Mouse (Mus musculus) urinary bladder, postnatal 25 days (tissue): Measurements from ENCODE around the gene Hist1h4b.
"Not testable (repeated sequence)": the region's sequence is repeated elsewhere in the genome, so short reads cannot be mapped to it uniquely, and the experiment has no call there.

Source experiments
- DNase-seq: peaks from one replicate; pipeline ENCODE4 v3.0.0; 2022; ENCODE audit warnings: low spot score

The Hist1h4b gene

DNA sequence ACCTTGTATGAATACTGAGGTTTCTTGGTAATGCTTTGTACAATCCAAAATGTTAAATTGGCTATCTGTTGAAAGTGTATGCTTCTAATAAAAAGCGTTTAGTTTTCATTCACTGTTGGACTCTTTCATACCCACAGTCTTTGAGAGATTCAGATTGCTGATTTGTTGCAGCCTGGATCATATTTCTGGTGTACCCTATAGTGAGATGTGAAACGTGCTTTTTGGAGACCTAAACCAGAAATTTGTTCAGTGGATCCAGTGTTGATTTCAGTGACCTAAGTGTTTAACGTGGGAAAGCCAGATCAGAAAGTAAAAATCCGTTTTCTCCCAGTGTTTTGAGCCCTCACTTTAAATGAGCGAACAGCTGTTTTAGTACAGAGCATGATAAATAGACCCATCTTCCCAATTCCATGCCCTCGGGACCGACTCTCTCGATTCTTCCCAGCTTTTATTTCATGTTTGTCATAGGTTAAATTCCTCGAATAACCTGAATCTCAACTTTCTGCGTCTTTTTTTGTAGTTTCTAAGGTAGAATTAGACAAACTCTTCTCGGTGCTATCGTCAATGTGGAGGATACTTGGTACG lies 16.5 kb upstream of the Hist1h4b start:
- DNase-seq = no peak

DNA sequence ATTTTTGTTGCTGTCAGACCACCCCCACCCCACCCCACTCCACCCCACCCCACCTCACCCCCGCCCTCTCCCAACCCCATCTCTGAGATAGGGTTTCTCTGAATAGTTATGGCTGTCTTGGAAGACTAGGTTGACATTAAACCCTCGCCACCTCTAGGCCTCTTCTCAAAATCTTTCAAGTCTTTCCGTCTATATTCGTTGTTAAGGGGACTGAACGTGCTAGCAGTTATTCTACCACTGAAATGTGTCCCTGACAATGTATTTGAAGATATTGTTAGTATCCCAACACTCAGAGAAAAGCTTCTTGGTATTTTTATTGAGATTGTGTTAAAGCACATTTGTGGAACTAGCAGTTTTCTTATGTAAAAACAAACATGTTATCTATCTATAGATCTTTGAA lies 15.9 kb upstream of the Hist1h4b start:
- no peak for DNase-seq

DNA sequence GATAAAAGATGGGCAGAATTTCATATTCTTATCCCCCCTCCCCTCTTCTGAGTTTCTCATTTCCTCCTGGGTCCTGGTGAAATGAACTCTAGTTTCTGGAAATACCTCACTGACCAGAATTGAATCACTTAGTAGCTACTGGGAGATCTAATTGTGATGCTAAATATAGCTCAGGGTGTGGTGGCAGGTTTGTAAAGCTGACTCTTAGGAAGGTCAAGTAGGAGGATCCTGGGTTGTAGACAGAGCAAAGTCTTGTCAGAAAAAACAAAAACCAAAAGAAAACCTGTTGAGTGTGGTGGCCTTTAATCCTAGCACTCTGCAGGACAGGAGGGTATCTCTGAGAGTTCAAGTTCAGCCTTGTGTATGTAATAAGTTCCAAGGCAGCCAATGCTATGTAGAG lies 14.8 kb upstream of the Hist1h4b start:
- no peak for DNase-seq

DNA sequence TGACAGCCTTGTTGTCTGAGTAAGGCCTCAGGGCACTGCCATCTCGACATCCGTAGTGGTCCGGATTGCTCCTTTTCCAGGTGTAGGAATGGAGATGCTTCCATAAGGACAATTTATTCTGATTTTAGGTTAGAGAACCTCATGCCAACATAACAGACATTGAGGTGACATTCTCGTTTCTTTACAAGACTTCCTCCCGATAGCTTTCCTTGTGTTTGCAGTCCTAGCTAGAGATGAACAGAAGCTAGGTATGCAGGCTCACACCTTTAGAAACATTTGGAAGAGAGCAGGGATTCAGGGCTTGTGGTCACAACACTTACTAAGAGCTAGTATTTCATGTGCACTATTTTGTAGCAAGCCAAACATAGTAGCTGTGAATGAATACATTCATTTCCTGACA lies 13.6 kb upstream of the Hist1h4b start:
- DNase-seq = no peak

DNA sequence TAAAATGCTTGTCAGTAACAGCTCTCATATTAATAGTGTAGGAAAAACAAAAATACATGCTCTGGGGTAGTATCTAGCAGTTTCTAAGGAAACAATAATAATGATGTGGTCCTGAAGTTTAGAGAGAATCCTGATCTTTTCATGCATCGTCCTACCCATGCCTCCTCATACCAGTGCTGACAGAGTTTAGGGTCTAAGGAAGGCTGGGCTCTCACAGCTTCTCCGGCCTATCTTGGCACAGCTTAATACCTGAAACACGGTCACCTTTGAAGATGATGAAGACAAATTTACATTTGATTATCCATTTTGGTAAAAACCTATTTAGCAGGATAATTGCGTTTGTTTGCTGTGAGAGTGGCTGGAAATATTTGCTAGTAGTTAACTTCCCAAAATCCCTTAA lies 12.8 kb upstream of the Hist1h4b start:
- no peak for DNase-seq

DNA sequence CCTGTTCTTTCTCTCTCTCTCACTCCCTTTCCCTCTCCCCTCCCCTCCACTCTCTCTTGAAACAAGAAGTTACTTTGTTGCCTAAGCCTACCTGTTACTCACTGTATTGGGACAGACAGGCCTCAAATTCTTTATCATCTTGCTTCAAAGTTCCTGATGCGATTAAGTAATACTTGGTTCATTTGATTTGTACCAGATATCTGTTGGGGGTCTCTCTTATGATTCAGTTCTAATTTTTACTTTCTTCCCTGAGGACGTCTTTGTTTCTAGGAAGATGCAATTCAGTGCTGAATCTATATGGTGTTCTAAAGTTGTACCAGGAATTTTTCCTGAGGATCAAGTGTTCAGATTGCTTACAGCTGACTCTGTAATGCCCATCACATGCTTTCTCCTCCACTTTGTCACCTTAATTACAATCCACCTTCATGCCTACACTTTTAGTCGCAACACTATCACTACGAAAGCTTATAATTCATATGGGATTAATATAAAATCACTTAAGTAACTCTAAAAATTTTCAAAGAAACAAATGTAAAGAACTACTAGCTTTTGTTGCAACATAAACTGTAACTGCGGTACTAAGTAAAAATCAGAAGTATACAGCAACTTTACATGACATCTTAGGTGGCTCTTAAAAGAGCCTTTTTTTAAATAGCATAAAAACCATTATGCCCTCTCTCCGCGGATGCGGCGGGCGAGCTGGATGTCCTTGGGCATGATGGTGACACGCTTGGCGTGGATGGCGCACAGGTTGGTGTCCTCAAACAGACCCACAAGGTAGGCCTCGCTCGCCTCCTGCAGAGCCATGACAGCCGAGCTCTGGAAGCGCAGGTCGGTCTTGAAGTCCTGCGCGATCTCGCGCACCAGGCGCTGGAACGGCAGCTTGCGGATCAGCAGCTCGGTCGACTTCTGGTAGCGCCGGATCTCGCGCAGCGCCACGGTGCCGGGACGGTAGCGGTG lies 12.1 kb upstream of the Hist1h4b start:
- DNase-seq = no peak

DNA sequence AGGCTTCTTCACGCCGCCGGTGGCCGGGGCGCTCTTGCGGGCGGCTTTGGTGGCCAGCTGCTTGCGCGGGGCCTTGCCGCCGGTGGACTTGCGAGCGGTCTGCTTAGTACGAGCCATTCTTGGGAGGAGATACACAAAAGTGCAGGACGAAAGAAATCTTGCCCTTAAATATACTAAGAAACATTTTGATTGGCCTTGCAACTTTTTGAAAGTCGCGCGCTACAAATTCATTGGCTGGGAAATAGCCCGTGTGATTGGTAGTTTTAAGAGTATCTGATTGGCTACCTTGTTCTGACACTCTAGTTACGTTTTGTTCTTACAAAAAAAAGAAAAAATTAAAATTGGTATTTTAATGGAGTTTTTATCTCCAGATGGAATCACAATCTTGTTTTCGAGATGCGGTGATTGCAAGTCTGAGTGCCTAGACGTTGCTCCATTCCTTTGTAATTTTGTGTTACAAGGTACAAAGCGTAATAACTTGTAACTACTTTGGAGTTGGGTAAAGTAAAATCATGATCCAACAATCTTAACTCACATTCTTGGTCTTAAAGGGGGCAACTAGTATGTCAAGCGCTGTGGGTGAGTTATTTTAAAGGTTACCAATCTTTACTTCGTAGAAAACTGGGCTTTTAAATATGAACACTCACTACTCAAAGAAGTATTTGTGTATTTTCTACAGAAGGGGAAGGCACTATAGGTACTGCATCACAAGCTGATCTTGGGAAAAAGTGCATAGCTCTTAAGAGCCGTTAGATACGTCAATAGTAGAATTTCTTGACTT lies 11.2 kb upstream of the Hist1h4b start, which contains the start of gene Hist1h3c:
Hist1h3c (minus strand) TSS at position 222 of the 781 bp plus-strand sequence.
- DNase-seq = peak; percentile 69

DNA sequence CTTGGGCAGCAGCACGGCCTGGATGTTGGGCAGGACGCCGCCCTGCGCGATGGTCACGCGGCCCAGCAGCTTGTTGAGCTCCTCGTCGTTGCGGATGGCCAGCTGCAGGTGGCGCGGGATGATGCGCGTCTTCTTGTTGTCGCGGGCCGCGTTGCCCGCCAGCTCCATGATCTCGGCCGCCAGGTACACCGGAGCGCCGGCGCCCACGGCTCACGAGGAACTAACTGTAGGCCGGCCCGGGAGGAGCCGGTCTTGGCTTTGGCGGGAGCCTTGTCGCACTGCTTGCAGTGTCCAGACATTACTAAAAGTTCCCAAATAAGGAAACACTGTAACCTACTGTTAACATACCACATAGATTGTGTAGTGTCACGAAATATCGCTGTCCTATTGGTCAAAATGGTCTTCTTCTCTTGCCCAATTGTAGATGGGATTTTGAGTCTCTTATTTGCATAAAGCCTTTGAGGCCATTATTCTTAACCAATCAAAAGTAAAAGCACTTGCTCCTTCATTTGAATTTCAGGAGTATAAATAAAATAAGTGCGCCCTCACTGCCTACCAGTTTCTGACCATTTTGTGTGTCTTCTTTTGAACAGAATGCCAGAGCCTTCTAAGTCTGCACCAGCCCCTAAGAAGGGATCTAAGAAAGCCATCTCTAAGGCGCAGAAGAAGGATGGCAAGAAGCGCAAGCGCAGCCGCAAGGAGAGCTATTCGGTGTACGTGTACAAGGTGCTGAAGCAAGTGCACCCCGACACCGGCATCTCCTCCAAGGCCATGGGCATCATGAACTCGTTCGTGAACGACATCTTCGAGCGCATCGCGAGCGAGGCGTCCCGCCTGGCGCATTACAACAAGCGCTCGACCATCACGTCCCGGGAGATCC lies 10.4 kb upstream of the Hist1h4b start, which contains the start of gene Hist1h2bb:
Hist1h2bb (plus strand) TSS at position 534 of the 880 bp plus-strand sequence.
- DNase-seq = peak; percentile 51

DNA sequence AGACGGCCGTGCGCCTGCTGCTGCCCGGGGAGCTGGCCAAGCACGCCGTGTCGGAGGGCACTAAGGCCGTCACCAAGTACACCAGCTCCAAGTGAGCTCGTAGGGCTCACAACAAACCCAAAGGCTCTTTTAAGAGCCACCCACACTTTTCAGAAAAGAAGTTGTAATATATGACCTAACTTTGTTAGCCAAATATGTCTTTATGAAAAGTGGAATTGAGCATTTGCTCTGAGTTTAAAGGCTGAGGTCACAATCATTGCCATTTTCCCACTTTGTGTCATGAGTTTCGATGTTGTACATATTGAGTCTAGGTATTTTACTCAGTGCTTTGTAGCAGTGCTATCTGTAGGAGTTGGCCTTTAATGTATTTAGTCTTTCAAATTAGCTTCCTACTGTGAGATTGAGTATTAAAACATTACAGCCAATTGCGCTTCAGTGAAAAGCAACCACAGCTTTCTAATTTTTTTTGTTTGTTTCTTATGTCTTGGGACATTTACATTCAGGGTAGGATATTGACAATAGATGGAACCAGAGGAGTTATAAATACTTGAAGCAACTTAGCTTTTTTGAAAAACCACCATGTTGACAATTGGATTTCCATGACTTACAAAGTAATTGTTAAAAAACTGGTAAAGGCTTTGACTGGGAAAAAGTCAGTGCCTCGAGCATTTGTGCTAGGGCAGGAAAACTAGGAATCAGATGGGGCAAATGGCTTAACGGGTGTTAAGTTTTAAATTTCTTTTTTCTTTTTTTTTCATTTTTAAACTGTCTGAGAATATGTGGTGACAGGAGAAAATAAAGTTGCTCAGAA lies 9.5 kb upstream of the Hist1h4b start:
- no peak for DNase-seq

DNA sequence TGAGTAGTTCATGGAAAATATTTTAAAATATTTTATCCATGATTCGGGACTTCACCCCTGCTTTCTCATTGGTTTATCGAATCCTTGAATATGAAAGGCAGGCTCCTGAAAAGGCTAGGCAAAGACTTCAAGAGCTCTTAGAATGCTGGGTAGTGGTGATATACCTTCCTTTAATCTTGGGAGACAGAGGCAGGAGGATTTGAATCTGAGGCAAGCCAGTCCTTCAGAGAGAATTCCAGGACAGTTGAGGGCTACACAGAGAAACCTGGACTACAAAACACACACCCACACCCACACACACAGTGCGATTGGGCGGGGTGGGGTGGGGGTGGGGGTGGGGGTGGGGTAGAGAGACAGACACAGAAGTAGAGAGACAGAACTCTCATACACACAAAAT lies 8.9 kb upstream of the Hist1h4b start:
- DNase-seq = no peak

DNA sequence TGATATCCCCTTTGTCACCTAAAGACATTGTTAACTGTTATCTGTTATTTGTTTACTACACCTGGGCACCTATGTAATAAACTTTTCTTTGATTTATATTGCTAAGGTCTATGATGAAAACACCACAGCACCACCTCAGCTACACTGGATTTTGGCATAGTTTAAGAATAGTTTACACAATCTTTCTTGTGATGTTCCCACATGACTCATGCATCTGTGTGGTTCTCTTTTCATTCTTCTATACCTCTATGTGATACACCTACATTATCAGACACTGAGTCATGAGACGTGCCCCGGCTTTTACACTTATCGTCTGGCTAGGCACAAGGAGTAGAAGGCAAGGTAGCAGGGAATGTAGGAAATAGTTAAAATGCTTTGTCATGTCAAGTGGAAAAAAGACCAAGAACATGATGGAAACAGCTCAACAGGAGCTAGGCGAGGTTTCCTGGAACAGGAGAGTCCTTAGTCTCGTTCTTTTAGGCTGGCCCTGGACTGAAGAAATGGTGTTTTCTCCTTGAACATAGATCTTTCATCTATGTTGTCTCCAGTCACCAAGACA lies 7.2 kb upstream of the Hist1h4b start:
- DNase-seq = no peak

DNA sequence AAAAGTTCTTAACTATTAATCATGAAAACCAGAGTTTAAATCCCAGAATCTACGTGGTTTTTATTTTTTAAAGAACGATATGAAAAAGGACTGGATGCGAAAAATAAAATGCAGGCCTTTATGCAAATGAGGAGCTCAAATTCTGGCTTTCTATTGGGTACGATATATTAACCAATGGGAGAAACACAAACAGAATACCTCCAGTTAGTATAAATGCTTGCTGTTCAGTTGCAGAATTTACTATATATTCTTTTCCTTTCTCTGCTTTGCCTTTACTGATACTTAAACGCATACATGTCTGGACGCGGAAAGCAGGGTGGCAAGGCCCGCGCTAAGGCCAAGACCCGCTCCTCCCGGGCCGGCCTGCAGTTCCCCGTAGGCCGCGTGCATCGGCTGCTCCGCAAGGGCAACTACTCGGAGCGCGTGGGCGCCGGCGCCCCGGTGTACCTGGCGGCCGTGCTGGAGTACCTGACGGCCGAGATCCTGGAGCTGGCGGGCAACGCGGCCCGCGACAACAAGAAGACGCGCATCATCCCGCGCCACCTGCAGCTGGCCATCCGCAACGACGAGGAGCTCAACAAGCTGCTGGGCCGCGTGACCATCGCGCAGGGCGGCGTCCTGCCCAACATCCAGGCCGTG lies 5.9 kb upstream of the Hist1h4b start, which contains the start of gene Hist1h2ab:
Hist1h2ab (plus strand) TSS at position 288 of the 639 bp plus-strand sequence.
- not testable (repeated sequence) for DNase-seq

DNA sequence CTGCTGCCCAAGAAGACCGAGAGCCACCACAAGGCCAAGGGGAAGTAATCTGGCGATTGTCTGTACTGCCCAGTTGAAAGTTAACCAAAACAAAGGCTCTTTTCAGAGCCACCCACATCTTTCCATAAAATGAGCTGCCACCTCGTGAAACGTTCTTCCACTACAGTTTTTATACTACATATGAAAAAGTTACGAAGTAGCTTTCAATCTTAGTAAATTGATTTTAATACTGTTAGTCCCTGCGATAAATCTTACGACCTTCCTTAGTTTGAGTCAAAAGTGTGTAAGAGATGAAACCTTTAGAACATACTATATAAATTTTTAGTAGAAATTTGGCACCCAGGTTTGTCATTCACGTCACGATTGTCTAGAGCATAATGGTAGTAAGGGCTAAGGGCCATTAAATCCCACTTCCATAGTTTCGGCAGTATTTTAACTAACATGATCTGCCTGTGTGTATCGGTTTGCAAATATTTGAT lies 5.3 kb upstream of the Hist1h4b start:
- DNase-seq = no peak

DNA sequence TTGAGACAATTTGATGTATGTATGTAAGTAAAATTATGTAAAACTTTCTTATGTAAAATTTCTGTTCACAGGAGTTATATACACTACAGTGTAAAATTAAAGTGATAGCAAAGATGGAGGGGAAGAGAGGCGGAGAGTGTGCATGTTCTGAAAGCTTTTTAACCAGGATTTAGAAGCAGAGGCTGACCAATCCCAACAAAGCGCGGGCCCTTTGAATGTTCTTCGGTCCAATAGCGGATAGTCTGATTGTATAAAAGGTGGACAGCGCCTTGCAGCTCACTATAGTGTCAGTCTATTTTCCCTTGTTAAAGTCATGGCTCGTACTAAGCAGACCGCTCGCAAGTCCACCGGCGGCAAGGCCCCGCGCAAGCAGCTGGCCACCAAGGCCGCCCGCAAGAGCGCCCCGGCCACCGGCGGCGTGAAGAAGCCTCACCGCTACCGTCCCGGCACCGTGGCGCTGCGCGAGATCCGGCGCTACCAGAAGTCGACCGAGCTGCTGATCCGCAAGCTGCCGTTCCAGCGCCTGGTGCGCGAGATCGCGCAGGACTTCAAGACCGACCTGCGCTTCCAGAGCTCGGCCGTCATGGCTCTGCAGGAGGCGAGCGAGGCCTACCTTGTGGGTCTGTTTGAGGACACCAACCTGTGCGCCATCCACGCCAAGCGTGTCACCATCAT lies 4.6 kb upstream of the Hist1h4b start, which contains the start of gene Hist1h3b:
Hist1h3b (plus strand) TSS at position 201 of the 675 bp plus-strand sequence.
- DNase-seq = peak; percentile 72

DNA sequence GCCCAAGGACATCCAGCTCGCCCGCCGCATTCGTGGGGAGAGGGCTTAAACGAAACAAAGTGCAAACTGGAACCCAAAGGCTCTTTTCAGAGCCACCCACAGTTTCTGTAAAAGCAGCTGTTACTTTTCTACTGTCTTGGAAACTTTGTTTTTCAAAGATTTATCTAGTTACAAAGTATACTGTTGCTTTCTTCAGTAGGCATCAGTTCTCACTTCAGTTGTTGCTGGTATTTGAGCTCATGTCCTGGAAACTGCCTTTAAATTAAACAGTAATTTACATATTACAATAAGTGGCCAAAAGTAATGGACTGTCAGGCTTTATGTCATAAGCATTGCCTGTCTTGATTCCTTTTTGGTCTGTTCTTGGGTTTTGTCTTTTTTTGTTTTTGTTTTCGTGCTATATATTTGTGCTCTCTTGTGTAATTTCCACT lies 4.1 kb upstream of the Hist1h4b start:
- no peak for DNase-seq

DNA sequence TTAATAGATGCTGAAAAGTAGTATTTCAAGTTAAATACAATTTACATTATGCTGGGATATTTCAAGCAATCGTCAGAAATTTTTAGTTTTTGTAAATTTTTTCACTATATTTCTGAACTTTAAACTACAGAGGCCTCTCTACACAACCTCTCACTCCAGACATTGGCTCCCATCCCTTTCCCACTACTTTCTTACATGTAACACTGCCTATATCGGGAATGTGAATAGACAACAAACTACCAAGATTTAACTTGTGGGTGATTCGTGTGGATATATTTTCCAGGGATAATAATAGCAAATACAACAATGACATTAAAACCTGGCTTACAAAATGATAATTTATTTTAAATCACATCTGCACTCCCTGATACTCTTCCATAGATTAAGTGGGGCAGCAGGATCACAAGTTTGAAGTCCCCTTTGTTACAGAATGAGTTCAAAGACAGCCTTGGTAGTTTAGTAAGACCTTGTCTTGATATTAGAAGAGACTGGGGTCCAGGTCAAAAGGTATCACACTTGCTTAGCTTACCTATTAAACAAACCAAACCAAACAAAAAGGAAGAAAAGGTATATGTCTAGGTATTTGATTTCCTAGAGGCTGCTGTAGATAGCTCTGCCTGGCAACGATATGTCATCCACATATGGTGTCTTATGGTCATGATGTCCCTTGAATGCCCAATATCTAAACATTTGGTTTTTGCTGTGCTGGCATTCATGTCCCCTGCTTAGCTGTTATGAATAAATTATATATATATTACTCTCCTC lies 3.3 kb upstream of the Hist1h4b start:
- DNase-seq = no peak

DNA sequence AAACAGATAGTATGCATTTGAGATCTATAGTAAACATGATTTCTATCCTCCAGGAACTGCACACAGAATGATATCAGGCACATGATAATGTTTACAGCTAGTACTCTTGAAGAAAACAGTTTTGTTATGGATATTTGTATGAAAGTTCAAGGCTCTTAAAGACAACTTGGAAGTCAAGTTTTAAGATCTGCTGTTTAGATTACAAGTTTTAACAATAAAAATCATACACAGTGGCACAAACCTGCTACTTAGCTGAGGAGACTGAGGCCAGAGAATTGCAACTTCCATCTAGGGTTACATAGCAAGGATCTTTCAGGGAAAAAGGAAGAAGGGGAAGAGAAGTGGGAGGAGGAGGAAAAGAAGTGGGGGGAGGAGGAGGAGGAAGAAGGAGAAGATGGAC lies 1.8 kb upstream of the Hist1h4b start:
- no peak for DNase-seq

DNA sequence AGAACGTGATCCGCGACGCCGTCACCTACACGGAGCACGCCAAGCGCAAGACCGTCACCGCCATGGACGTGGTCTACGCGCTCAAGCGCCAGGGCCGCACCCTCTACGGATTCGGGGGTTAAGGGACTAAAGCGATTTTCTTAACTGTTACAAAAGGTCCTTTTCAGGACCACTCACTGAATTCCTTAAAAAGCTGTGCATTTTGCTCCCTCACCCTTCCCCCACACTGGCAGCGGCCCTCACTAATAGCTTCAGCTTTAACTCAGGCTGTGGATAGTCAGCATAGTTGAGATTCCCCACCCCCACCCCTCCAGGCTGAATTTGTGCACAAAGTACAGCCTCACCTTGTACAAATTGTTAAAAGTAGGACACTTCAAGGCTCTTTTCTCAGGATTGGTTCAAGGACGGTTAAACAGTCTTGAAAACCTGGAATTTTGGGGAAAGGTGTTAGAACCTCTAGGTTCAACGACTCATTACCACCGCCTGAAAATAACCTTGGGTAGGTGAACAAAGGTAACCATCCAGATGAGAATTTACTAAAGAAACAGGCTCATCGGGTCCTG lies 479 bp downstream of the Hist1h4b start:
- no peak for DNase-seq
